Mouse (Mus musculus) thymus, postnatal 4 days (tissue): ENCODE results near the gene Tshz2.

ENCODE experiments used
- DNase-seq: peaks from one replicate; pipeline ENCODE4 v3.0.0; 2021

Tshz2 gene

DNA sequence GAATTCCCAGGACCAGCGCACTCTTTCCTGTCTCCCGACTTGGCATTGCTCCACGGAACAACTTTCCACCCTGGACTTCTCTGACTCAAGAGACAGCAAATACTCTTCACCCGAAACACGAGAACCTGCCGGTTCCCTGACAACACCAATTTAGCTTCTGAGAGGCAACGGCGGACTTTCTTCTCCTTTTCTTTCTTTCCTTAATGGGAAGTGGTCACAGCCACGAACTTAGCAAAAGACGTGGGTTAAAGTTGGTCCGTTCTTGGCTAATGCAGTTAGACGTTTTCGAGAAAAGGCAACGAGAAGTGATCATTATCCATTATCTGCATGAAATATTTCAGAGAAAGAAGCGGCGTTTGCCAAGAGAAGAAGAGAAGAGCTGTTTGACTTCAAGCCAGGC is 240.6 kb downstream of the Tshz2 start:
- no peak for DNase-seq

DNA sequence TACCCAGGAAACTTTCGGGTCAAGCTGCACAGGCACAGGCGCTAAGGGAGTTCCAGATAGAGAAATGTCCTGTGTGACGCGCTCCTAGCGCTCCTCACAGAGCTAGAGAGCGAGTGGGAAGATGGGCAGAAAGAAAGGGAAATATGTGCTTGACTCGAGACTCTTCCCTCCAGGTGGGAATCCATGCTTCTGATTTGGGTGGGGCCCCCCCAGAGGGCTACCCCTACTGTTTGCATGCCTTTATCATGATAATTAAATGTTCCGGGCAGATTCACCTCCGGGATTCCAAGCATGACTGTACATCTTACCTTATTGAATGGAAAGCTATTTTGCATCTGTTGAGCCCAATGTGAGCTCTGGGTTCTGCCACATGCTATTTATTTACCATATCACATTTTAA is 255.1 kb downstream of the Tshz2 start:
- no peak for DNase-seq

DNA sequence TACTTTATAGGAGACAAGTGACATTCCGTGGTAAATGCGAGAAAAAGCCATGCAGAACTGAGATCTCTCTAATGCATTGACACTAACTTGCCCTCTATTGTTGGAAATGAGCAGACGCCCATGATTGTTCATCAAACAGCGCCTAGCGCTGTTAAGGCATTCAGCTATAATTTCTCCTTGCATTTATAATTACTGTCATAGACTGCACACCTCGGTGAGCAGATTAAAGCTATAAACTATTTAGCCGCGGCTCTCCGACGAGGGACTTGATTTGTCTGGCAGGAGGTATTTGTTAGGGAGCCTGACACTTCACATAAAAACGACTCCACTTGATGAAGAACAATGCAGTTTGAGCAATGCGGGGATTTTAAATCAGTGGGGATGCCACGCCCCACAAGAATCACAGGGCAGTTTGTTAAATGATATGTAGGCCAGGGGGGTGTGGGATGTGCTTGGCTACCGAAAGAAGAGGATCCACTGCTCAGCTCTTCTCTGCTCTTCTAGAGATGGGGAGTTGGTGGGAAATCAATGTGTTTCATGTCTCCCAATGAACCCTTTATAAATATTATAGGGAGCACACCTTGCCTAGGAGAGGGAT is 259.7 kb downstream of the Tshz2 start:
- DNase-seq = no peak

DNA sequence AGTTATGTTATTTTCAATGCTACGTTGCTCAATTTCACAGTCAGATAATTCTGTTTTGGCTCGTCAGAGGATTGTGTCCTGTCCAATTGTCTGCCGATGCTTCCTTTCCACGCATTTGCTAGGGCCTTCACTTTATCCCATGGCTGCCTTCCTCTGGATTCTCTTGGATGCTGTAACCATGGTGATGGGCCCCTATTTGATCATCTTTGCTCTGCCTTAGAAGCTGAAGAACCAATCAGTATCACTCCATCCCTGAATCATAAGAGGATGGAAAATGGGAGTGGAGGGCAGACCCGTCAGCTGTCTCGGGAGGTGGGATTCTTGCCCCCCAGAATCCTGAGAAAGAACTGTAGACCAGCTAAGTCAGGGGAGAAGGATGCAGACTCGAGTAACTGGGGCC is 270.1 kb downstream of the Tshz2 start:
- no peak for DNase-seq

DNA sequence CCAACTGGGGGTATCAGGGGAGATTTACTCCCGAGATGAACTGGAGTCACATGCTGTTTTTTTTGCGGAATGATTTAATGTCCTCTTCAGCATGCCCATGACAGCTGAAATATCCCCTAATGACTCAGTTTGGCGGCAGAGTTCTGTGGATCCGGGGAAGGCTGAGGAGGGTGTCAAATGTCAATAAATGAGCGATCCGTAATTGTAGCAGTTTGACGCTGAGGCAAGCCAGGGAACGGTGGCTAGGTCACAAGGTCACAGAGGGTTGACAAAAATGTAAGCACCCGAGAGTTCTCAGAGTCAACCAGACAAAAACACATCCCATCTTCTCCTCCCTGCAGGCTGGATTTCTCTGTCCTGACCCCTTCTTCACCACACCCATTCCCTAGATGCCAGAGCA is 273.6 kb downstream of the Tshz2 start:
- DNase-seq = no peak

DNA sequence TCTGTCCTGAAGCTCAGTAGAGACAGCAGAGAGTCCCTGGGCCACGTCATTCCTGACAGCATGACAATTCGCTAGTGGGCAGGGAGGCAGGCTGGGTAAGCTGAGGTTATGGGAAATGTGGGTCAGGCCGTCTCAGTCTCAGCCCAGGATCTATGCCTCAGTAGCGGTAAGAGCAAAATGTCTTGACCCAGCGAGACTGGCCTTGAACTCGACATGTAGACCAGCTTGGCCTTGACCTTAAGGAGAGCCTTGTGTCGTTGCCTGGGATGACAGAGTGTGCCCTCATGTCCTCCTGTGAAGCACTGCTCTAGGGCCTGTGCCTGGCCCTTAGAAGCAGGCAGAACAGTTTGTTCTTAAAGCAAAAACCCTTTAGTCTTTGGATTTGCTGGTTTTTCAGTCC is 275.2 kb downstream of the Tshz2 start:
- DNase-seq = no peak

DNA sequence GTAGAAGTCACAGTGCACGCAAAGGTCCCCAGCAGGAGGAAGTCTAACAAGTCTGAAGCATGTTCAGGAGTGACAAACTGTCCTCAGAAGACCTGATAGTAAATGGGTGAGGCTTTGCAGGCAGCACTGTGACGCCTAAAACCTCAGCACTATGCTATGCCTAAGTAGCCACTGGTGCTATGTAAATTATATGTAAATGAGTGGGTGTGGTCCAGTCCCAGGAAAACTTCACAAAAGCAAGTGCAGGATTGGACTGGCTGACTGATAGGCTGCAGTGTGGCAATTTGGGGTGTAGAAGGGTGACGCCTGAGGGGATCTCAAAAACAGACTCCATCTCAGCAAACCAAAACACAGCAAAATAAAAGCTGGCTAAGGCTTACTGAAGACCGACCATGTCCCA is 277.8 kb downstream of the Tshz2 start:
- no peak for DNase-seq

DNA sequence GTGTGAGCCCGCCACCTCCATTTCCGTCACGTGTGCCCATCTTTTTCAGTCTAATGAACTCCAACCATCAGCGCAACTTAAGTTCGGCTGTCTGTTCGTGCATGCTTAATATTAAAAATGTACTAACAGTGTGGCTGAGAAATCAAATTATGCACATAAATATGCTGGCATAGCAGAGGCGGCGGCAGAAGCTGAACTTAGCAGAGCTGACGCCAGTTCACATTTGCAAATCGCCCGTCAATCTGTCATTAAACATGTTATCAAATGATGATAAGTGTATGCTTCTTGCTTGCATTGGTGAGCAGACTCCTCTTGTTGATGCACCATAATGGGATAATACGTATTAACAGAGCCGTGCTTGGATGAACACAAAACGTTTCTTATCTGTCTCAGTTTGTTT is 280.0 kb downstream of the Tshz2 start:
- no peak for DNase-seq

DNA sequence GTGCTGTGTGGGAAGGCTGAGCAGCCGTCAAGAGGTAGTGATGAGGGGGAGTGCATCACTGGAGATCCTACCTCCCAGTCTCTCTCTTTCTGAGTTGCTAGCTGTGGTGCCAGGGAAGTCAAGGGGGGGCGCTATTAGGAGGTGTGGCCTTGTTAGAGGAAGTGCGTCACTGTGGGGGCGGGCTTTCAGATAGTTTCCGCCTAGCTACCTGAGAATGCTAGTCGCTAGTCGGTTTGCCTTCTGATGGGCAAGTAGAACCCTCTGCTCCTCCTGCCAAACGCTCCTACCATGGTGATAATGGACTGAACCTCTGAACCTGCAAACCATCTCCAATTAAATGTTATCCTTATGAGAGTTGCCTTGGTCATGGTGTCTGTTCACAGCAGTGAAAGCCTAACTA is 282.1 kb downstream of the Tshz2 start:
- DNase-seq = peak; percentile 22

DNA sequence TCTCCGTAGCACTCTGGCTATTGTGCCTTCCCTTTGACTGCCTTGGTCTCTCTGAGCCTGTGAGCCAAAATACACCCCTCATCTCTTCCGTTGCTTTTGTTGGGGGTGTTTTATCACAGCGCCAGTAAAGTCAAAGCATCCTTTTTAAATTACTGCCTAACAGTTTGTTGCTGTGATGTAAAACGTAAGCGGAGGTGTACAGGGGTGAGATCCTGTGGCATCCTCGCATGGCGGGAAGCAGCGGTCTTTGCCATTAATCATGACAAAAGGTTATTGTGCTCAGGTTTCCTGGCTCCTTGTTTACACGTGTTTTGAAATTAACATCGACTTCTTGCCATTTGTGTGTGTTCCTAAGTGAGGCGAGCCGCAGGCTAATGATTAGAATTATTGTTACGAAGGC is 282.5 kb downstream of the Tshz2 start:
- no peak for DNase-seq

DNA sequence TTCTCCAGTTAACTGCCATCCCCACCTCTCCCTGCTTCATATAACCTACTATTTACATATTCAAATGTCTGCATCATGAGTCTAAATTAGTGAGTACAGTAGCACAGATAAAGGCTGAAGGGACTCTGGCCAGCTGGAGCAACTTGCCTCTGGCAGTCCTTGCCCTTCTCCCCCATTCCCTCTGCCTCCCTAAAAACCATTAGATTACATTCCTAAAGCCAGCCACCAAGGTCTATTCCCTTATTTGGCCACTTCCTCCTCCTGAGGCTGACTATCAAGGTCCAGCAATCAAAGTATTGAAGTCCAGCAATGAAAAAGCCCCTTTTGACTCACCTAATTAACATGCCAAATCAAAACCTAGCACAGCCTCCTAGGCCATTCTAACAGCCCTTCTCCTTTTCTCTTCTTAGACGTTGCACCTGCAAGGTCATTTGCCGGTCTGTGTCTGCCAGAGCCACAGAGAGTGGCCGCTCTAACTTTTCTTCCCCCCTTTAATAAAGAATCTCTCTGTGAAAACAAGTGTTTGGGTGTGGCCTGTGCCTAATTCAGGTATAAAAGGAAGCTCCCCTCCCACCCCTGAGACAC is 286.4 kb downstream of the Tshz2 start:
- no peak for DNase-seq

DNA sequence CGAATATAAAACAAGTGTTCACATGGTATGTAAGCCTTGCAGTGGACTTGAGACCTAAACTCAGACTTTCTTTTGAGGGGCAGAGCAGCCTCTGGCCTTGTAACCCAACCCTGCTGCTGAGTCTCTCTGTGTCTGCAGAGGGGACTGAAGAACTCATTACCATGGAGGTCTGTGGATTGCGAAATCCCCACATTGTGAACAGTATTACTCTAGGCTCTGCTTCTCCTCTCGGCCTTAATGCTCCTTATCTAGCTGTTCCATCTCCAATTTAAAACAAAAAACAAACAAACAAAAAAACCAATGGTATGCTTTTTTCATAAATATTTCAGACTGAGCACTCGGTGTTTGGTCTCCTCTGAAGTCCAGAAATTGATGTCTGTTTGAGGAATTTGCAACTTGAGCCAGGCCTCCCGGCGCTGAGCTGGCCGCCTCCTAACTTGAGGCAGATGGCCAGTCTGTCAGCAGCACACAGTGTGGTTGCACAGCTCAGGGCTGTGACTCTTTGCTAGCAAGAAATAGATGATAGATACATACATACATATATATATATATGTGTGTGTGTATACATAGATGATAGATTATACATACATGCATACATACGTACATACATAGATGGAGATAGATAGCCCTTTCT is 291.5 kb downstream of the Tshz2 start:
- no peak for DNase-seq

DNA sequence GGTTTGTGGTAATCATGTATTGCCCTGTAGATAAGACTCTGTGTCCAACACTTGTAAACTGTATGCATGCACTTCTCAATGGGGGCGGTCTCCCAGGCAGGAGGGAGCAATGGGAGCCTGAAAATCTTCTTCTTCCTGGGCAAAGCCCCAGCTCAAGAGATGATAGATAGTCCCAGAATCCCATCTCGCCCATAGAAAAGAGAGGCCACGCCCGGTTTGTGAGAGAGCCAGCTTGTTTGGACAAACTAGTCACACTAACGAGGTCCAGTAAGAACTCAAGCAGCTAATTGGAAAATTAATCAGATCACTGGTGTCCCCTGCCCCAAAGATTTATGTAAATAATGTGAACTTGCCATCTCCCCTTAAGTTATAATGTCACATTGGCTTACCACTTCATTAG is 292.7 kb downstream of the Tshz2 start:
- no peak for DNase-seq

DNA sequence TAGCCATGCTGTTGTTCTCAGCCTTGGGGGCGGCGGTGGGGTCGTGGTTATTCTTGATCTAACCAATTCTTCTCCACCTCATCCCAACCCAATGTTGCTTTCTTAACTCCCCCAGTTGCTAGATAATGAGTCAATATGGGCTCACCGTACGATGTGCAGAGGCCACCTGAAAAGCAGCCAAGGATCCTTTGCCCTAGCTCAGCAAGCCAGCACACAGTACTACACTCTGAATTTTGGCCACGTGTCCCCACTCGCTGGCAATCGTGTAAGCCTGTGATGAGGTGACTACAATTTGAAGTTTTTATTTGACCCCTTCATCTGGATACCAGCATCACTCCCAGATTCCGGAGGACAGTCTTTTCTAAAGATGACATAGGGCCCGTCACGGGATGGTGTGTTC is 293.2 kb downstream of the Tshz2 start:
- no peak for DNase-seq

DNA sequence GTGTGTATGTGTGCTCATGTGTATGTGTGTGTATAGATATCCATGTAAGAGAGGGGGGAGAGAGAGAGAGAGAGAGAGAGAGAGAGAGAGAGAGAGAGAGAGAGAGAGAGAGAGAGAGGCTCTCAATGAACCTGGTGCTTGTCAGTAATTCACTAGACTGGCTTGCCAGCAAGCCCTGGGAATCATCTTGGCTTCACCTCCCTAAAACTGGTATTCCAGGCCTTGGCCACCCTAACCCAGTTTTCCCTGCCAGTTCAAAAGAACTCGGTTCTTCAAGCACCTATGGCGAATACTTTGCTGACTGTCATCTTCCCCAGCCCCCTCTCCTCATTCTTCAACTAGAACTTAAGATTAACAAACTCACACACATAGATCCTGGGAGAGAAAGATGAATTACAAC is 294.6 kb downstream of the Tshz2 start:
- DNase-seq = no peak

DNA sequence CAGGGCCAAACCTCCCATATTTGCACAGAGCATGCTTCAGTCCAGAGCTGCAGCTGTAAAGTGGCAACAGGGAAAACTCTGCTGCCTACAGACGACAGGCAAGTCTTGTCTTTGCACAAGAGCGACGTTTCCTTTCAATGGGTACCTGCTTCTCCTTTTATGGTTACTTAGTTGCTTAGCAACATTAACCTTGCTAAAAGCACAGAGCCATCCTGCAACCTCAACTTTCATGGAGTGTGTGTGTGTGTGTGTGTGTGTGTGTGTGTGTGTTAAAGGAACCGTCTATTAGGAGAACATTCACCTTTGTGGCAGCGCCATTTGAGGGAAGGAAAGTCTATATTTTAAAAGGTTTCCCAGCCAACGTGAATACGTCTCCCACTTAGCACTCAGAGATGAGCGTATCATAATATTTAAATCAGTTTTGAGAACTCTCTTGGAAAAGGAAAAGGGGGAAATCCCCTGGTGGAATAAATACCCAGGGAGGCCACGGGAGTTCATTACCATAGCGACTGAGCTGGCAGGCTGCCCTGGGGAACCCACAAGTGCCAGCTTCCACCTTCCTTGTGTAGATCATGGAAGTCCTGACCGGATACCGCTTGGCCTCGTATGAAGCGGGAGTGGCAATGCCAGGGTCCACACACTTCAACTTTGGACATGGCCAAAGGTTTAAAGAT is 295.8 kb downstream of the Tshz2 start:
- DNase-seq = no peak

DNA sequence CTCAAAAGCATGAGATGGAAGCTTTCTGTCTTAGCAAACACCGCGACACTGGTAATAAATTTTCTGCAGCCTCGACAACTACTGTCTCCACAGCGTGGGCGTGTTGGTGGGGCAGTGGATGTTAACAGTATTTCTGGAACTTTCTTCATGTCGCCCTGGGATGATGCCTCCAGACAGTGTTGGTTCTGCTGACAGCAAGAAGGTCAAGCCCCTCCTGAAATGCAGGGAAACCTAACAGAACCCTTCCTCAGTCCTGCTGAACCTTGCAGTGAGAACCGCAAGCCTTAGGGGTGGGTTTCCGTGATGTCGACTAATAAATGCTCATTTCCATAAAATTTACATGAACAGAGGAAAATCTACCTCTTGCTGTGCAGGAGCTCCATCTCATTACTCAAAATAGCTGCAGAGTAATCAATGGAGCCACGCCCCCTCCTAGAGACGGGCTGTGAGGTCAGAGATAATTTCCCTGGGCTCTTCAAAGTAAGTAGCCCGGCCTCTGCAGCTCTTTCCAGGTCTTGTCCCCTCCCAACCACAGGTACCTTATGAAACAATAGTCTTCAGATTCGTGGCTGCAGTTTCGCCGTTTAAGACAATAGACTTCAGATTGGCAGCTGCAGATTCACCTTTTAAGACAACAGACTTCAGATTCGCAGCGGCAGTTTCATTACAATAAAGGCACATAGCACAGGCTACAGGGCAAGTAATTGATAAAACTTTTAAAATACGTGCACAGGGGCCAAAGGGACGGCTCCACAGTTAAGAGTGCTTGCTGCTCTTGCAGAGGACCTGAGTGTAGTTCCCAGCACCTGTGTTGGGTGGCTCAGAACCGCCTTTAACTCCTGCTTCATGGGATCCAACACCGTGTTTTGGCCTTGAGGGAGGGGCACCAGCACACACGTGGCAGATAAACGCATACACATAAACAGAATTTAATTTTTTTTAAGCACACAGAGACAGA is 297.0 kb downstream of the Tshz2 start:
- peak; percentile 28 for DNase-seq

DNA sequence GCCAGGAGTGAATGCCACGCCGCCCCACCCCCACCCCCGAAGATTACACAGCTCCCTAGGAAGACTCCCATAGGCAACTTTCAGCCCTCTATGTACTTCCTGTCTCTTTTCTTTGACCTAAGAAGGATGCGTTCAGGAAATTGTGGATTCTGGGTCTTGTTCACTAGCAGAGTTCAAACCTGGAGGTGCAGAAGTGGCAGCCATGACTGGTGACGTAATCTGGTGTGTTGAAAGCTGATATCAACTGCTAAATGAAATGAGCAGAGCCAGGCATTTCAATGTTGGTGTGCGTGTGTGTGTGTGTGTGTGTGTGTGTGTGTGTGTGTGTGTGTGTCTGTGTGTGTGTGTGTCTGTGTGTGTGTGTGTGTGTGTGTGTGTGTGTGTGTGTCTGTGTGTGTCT is 302.8 kb downstream of the Tshz2 start:
- DNase-seq = no peak

DNA sequence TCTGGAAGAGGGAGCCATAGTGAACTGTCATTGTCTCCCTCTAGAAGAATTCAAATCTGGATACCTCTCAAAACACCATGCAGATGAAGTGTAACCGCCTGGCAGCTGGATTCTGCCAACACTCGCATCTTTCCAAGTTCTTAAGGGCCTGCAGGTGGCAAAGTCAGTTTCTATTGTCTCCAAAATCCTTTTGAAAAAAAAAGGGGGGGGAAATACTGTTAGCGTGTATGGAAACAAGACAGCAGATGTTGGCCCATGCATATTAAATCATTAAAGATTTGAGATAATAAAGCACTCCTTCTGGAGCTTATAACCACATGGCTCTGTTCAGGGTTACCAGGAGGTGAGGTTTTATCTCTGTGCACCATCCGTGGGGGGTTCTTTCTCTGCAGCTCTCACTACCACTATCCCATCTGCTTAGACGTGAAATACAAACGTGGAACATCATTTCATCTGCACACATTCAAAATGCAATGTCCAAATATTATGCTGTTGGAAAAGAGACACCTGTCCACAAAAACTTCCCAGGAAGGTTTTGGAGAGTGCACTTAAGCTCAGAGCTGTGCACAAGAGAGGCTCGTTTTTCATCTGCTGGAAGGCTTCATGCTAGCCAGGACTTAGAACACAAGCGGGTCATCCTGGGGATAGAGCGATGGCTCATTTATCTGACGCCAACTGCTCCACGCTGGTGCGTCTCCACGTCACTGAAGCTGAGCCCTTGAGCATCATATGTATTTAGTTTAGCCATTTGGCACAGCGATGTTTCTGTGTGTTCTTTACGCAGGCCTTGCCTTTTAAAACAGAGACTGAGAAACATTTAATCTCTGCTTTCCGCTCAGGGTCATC is 307.7 kb downstream of the Tshz2 start:
- no peak for DNase-seq

DNA sequence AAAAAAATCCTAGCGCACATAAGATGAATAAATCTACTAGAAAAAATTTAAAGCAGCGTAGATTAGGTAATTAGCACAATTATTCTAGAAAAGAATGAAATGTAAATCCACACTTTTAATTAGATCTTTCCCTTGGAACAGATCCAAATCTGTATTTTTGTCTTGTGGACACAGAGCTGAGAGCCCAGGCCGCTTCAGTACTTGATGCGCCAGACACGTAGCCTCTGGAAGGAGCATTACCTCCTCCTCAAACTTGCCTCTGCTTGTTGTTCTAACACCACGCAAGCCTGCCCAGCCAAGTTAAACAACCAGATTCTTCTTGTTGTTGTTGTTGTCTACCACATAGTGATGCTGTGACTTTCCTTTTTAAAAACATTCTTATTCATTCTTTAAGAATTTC is 310.9 kb downstream of the Tshz2 start:
- no peak for DNase-seq

DNA sequence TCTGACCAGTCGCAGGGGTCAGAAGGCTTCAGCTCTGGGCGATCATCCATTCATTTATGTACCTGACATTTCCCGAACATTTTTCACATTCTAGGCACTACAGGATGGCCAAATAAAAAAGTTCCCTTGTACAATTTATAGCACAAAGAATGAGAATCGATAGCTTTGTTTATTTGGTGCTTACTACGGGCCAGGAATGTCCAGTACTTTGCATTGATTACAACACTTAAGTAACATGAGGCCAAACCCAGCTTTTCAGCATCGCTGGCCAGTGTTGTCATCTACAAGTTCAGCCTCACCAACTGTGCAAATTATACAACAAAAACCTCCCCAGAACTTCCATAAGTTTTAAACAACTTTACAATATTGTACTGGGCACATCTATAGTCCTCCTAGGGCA is 315.3 kb downstream of the Tshz2 start:
- DNase-seq = no peak

DNA sequence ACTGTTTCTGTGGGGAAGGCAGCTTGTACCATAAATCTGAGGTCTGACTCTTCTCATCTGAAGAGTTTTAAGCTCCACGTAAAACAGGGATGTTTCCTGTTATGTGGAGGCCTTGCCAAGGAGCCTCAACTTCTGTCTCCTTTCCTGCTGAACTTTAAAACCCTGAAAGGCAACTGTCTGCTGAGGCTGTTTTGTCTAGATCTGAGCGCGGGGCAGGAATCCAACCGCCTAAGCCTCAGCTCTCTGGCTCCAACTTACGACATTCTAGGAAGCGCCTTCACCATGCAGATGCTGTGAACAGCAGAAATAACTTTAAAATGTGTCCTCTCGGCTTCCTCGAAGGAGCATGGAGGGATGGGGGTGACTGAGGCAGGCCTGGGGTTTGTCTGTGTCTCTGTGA is 318.2 kb downstream of the Tshz2 start:
- no peak for DNase-seq
